Mouse (Mus musculus): Measurements from ENCODE around the gene Upp2. TPM values are rescaled to one million over a fixed set of nuclear protein-coding genes. Genes with fewer than 3 reads are reported as not detected.

Gene Upp2
- polyA plus RNA-seq, 1 experiment from 2014 or later = 9.6 TPM

DNA sequence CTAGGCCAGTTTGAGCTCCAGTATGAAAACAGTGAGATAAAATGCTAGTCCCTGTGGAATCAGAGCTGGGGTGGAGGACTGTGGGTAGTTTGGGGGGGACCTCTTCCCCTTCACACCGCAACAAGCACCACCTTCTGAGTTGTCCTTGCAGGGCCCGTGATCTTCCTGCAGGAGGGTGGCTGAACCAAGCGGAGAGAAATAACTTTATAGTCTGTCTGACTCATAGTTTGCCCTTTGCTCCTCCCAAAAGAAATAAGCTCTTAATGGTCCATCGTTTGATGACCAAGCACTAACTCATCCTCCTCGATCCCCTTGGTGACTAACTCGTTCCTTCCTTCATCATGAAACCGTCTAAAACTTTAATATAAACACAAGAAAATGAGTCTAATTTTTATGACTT lies 20.8 kb upstream of the Upp2 start:
- Histone ChIP-seq H3K27ac (no peak overlapping the region), H3K36me3 (ENCODE audit: insufficient read depth, low read length) (no peaks in the 10 kb centered on the region), H3K4me2 (ENCODE audit: low read length) (no peak overlapping the region), H3K9me3 (replicated peaks; ENCODE audit: low read length) (no peaks in the 10 kb centered on the region), H3K4me3 (replicated peaks; ENCODE audit: low read depth, low read length) (no peak overlapping the region), H3K27me3 (ENCODE audit: insufficient read depth, low read length) (no peaks in the 10 kb centered on the region), H3K4me1 (replicated peaks; ENCODE audit: insufficient read depth, low read length) (peaks cover 3% of the 10 kb centered on the region; the same call in 1 of the 2 replicates), H3K9ac (ENCODE audit: low read depth, low read length) (no peak overlapping the region)
- no peak for DNase-seq (ENCODE audit: low spot score)
- WGBS = 73% methylated on average over 7 of the region's 7 CpGs
- ATAC-seq (replicated peaks; ENCODE audit: low FRiP score, low read depth) = no peak
- no peak for TF ChIP-seq CTCF (IDR thresholded peaks at IDR 0.05; ENCODE audit: low read depth)

- H3K27ac ChIP-seq = no peak overlapping the region
- no peak for DNase-seq (ENCODE audit: low spot score)
- no peaks in the 10 kb centered on the region for H3K9me3 ChIP-seq (replicated peaks; ENCODE audit: low read length)
- no peaks in the 10 kb centered on the region for H3K36me3 ChIP-seq (ENCODE audit: insufficient read depth, low read length)
- no peaks in the 10 kb centered on the region for H3K27me3 ChIP-seq (ENCODE audit: insufficient read depth, low read length)
- peaks cover 14% of the 10 kb centered on the region for H3K4me1 ChIP-seq (replicated peaks; ENCODE audit: insufficient read depth, low read length)
- no peak for ATAC-seq (replicated peaks; ENCODE audit: low FRiP score, low read depth)
- no peak overlapping the region for H3K9ac ChIP-seq (ENCODE audit: low read depth, low read length)
- no peak overlapping the region for H3K4me3 ChIP-seq (replicated peaks; ENCODE audit: low read depth, low read length)
- no peak for TF ChIP-seq CTCF (IDR thresholded peaks at IDR 0.05; ENCODE audit: low read depth)
- no peak overlapping the region for H3K4me2 ChIP-seq (ENCODE audit: low read length)
- WGBS = 47% methylated on average over 7 of the region's 7 CpGs
These were observed 18.2 kb upstream of the Upp2 start for GRCm38 (mm10) chr2:58548943-58549342.

- no peak overlapping the region for H3K4me3 ChIP-seq (replicated peaks; ENCODE audit: low read depth, low read length)
- H3K4me2 ChIP-seq (ENCODE audit: low read length) = no peak overlapping the region
- H3K9ac ChIP-seq (ENCODE audit: low read depth, low read length) = no peak overlapping the region
- H3K27ac ChIP-seq = no peak overlapping the region
- H3K27me3 ChIP-seq (ENCODE audit: insufficient read depth, low read length) = no peaks in the 10 kb centered on the region
- no peaks in the 10 kb centered on the region for H3K9me3 ChIP-seq (replicated peaks; ENCODE audit: low read length)
- WGBS = 59% methylated on average over 6 of the region's 6 CpGs
- no peak for ATAC-seq (replicated peaks; ENCODE audit: low FRiP score, low read depth)
- no peak for DNase-seq (ENCODE audit: low spot score)
- H3K36me3 ChIP-seq (ENCODE audit: insufficient read depth, low read length) = no peaks in the 10 kb centered on the region
- peaks cover 14% of the 10 kb centered on the region for H3K4me1 ChIP-seq (replicated peaks; ENCODE audit: insufficient read depth, low read length)
- no peak for TF ChIP-seq CTCF (IDR thresholded peaks at IDR 0.05; ENCODE audit: low read depth)
These were observed 17.1 kb upstream of the Upp2 start for GRCm38 (mm10) chr2:58549960-58550359.

DNA sequence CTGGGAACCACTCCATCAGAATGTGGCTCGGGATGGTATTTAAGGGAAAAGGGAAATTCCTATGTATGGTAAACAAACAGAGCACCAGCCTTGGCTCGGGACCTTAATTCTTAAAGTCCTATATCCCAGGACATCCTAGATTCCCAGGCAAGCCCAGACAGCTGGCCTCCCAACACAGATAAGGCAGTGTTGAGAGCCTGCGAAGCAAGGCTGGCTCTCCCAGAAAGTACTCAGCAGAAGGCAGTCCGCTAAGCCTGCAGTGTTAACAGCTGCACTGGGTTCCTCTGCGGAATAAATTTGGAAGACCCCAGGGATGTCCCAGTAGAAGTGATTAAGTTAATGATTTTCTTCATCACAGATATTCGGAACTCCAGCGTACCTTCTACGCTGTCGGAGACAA lies 16.6 kb upstream of the Upp2 start:
- no peak overlapping the region for H3K4me3 ChIP-seq (replicated peaks; ENCODE audit: low read depth, low read length)
- DNase-seq (ENCODE audit: low spot score) (no peak), ATAC-seq (replicated peaks; ENCODE audit: low FRiP score, low read depth) (no peak)
- no peak for TF ChIP-seq CTCF (IDR thresholded peaks at IDR 0.05; ENCODE audit: low read depth)
- H3K4me1 ChIP-seq (replicated peaks; ENCODE audit: insufficient read depth, low read length) = peaks cover 14% of the 10 kb centered on the region
- no peaks in the 10 kb centered on the region for H3K9me3 ChIP-seq (replicated peaks; ENCODE audit: low read length)
- 71% methylated on average over 9 of the region's 9 CpGs for WGBS
- no peak overlapping the region for H3K9ac ChIP-seq (ENCODE audit: low read depth, low read length)
- no peaks in the 10 kb centered on the region for H3K27me3 ChIP-seq (ENCODE audit: insufficient read depth, low read length)
- H3K4me2 ChIP-seq (ENCODE audit: low read length) = no peak overlapping the region
- no peak overlapping the region for H3K27ac ChIP-seq
- no peaks in the 10 kb centered on the region for H3K36me3 ChIP-seq (ENCODE audit: insufficient read depth, low read length)

DNA sequence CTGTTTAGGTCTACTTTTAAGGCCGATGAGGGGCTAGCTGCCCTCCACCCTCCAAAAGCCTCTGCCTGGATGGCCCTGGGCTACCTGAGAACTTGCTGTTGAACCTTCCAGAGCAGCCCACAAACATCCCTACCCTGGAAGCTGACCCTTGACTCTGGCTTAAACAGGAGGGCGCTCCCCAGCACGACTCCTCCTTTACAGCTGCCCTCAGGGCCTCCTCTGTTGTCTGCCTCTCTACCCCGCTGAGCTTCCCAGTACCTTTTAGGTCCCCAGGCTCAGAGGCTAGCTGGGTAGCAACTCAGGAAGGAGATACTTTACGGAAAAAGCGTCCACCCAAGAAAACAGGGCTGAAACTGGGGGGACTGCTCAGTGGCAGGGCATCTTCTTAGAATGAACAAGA lies 15.2 kb upstream of the Upp2 start:
- H3K9ac ChIP-seq (ENCODE audit: low read depth, low read length) = no peak overlapping the region
- ATAC-seq (replicated peaks; ENCODE audit: low FRiP score, low read depth) (no peak), DNase-seq (ENCODE audit: low spot score) (no peak)
- H3K9me3 ChIP-seq (replicated peaks; ENCODE audit: low read length) = no peaks in the 10 kb centered on the region
- no peak overlapping the region for H3K4me3 ChIP-seq (replicated peaks; ENCODE audit: low read depth, low read length)
- H3K27ac ChIP-seq = no peak overlapping the region
- peaks cover 14% of the 10 kb centered on the region for H3K4me1 ChIP-seq (replicated peaks; ENCODE audit: insufficient read depth, low read length)
- H3K27me3 ChIP-seq (ENCODE audit: insufficient read depth, low read length) = no peaks in the 10 kb centered on the region
- H3K36me3 ChIP-seq (ENCODE audit: insufficient read depth, low read length) = no peaks in the 10 kb centered on the region
- H3K4me2 ChIP-seq (ENCODE audit: low read length) = no peak overlapping the region
- TF ChIP-seq CTCF (IDR thresholded peaks at IDR 0.05; ENCODE audit: low read depth) = no peak
- WGBS = 44% methylated on average over 6 of the region's 6 CpGs

DNA sequence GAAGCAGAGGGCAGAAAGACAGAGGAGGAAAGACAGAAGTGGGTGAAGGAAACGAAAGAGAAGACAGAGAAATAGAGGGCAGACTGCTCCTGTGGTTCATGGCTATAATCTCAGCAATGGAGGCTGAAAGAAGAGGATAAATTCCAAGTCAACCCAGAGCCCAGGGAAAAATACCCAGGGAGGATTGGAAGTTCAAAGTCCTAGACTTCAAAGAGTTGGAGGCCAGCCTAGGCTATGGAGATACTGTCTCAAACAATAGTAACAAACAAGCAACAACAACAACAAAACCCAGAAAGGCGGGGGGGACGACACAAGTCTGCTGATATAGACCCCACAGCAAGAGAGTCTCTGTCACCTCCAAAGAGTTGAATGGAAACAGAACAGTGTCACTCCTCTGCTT lies 14.8 kb upstream of the Upp2 start:
- no peaks in the 10 kb centered on the region for H3K36me3 ChIP-seq (ENCODE audit: insufficient read depth, low read length)
- no peaks in the 10 kb centered on the region for H3K9me3 ChIP-seq (replicated peaks; ENCODE audit: low read length)
- 65% methylated on average over 3 of the region's 3 CpGs for WGBS
- no peaks in the 10 kb centered on the region for H3K27me3 ChIP-seq (ENCODE audit: insufficient read depth, low read length)
- H3K27ac ChIP-seq = no peak overlapping the region
- H3K4me3 ChIP-seq (replicated peaks; ENCODE audit: low read depth, low read length) = no peak overlapping the region
- H3K9ac ChIP-seq (ENCODE audit: low read depth, low read length) = no peak overlapping the region
- DNase-seq (ENCODE audit: low spot score) (no peak), ATAC-seq (replicated peaks; ENCODE audit: low FRiP score, low read depth) (no peak)
- peaks cover 14% of the 10 kb centered on the region for H3K4me1 ChIP-seq (replicated peaks; ENCODE audit: insufficient read depth, low read length)
- no peak for TF ChIP-seq CTCF (IDR thresholded peaks at IDR 0.05; ENCODE audit: low read depth)
- H3K4me2 ChIP-seq (ENCODE audit: low read length) = no peak overlapping the region

Data from kidney, postnatal 0 days (tissue).